Mouse (Mus musculus): Measurements from ENCODE around the gene Chd5.

Chd5 gene

DNA sequence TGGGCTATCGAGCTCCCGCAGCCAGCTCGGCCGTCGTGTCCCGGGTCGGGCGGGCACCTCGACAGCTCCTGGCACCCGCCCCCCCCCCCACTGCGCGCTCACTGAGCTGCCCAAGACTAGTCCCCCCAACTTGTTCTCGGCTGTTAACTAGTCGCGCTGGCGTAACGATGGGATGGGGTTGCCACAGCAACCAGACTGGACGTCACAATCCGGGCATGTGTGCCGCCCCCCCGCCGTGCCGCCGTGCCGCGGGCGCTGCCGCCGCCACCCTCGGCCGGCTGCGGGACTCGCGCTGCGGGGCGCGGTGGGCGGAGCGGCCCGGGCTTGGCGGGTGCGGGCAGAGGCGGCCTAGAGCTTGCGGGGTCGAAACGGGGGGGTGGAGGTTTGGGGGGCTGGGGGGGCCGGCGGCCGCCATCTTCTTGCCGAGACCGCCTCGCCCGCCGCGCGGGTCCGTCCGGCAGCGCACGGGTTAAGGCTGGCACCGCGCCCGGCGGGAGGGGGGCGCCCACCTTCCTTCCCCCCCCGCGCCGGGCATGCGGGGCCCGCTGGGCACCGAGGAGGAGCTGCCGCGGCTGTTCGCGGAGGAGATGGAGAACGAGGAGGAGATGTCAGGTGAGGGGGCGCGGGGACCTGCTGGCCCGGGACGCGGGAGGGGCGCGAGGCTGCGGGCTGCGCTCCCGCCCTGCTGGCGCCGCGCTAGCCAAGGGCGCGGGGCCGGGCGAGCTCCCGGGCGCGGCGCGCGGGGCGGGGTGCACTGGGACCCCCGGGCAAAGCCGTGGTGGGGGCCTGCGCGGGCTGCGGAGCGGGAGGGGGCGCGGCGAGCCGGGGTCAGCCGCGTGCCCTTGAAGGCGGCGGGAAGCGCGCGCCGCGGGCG is at the start of gene Chd5:
Gene Chd5 (plus strand): TSS at position 233 of the 874 bp plus-strand sequence.
- peak; percentile 64 to 71 for DNase-seq

DNA sequence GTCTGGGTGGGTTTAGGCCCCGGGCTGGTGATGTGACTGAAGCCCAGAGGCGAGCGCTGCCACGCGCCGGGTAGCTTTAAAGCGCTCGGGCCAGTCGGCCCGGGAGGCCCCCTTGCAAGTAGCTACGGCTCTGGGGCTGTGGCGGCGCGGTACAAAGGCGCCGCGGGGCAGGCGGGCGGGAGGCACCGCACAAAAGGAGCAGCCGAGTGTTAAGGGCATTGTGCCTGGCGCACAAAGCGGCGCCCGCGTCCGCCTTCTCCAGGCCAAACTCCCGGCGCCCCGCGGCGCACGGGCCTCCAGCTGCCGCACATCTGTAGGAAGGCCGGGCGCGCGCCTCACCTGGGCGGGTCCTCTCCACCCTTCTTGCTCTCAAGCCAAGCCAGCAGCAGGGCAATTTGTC is 48.1 kb upstream of the Chd5 start:
- DNase-seq: peak in 1 of 2 experiments; percentile 17

DNA sequence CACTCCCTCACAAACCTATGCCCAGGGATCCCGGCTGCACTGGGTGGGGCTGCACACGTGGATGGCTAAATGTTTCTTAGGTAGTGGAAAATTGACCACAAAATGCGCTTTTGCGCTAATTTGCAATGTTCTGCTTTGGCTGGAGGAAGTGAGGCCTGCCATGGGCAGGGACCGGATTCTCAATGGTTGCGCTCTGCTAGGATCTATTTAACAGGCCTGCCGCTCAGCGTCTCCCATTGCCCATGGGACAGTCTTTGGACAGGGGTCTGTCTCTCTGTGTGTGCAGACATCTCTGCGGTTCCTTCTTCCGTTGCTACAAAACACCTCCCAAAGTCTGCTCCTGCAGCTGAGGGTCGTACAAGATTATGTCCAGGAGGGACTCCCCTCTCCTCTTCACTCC is 47.5 kb upstream of the Chd5 start:
- no peak for DNase-seq

DNA sequence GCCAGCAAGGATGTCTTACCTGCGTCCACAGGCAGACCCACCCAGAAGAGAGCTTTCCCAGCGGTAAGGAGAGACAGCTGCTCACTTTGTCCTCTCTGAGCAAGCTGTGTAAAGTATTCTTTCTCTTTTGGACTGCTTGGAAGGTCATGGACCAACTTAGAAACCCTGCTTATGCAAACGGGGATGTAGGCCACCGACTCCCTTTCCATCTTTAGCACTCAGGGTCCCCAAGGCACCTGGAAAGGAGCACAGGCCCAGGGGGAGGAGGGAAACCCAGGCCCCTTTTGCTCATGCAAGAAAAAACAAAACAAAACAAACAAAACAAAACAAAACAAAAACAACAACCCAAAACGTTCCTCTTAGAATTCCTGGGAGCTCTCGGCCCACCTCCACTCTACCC is 46.9 kb upstream of the Chd5 start, which contains the start of gene Hes3:
Gene Hes3 (minus strand): TSS at position 101 of the 400 bp plus-strand sequence.
- no peak for DNase-seq

DNA sequence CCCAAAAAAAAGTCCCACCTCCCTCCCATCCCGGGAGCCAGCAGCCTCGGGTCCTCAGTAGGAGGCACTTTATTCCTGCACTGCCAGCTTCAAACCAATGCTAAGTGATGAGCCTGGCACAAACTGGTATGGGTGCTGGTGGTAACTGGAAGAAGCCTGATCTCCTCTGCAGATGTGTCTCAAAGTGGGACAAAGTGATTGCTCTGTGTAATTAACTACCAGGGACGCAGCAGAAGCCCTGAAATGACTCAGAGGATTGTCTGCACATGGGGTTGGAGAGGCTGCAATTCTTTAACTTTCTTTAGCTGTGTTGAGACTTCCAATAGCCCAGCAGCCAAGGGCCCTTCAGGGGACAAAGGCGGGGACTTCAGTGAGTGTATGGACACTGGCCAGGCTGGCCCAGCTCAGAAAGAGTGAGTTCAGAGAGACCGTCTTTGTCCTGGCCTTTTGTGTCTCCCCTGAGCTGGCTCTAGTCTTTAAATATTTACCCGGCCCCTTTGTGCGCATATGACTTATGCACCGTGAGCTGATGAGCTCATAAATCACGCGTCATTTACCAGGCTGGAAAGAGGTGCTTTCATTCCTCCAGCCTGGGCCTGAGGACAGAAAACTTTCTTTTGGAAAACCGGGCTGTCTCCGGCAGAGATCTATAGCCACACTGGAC is 46.2 kb upstream of the Chd5 start:
- no peak for DNase-seq

DNA sequence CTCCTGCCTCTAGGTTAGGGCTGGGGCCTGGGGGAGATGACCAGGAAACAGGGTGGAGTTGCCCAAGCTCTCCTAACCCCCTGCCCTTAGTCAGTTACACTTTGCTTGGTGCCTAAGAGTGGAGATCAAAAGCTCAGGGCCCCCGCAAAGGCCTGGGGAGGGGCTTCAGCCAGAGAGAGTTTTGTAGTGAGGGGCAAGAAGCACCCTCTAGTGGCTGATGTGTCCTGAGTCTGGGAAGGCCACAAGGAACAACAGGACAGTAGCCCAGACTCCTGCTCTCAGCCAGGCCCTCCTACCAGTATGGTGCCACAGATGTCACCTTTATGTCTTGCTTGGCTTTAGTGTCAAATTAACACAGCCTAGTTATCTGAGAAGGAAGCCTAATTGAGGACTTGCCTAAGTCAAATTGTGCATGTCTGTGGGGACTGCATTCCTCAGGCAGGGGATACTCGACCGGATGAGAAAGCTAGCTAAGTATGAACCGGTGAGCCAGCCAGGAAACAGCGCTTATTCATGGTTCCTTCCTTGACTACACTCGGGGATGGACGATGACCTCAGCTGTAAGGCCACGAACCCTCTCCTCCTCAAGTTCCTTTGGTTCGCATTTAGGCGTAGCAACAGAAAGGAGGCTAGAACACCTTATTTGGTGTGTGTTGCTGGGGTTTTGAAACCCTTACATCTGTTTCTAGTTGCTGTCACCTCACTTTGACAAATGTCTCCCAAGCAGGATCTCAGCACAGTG is 44.1 kb upstream of the Chd5 start:
- no peak for DNase-seq

DNA sequence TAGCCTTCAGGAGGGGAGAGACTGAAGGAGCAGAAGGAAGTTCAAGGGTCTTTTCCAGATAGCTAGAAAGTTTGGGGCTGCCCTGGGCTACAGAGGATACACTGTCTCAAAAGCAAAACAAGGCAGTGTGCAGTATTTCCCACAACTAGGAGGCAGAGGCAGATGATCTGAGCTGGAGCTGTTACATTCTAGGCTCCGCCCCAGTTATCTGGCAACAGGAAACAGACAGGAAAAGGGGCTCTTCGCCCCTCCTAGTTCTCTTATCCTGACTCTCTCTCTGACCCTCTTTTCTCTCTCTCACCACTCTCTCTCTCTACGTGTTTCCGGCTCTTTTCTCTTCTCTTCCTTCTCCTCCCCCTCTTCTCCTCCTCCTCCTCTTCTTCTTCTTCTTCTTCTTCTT is 42.5 kb upstream of the Chd5 start:
- DNase-seq: no peak

DNA sequence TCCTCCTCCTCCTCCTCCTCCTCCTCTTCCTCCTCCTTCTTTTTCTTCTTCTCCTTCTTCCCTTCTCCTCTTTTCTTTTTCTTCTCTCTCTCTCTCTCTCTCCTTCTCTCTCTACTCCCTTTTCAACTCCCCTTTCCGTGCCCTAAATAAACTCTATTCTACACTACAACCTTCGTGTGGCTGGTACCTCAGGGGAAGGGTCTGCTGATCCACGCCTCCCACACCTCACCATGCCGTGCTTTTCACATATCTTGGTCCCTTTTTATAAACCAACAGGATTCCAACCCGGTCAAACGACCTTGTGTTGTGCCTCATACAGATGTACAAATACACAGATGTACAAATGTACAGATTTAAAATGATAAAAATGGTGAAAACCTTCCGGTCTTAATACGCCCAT is 42.1 kb upstream of the Chd5 start:
- no peak for DNase-seq

DNA sequence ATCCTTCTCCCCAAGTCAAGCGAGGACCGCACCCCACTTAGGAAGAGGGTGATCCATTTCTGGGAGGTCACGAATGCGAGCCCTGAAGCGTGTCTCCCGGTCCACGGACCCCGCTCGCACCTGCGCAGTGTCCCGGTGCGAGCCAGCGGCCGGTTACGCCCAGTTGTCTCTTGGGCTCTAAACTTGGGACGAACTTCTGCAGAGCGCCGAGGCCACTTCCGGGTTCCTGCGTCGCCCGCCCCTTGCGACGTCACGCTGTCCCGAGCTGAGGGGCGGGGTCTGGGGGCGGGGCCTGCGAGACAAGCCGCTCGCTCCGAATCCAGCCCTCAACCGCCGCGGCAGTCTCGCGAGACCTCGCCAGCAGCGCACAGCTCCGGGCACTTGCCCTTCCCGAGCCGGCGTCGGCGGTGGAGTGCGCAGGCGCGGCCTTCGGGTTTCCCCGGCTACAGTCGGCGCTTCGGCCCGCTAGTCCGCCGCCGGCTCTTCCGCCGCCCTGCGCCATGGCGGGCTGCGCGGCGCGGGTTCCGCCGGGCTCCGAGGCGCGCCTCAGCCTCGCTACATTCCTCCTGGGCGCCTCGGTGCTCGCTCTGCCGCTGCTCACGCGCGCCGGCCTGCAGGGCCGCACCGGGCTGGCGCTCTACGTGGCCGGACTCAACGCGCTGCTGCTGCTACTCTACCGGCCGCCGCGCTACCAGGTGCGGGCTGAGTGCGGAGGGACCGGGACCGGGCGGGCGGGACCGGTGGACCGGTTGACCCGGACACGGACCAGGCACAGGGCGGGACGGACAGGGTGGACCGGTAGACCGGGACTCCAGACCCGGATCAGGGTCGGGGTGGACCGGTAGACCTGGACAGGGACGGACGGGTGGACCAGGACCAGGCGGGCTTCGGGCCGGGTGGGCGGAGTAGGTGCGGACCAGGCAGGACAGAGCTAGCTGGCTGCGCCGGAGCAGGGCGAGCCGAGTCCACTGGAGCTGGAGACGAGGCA is 41.3 kb upstream of the Chd5 start, which contains the start of gene Icmt:
Gene Icmt (plus strand): TSS at position 354 of the 988 bp plus-strand sequence.
- peak; percentile 99 to 100 for DNase-seq

DNA sequence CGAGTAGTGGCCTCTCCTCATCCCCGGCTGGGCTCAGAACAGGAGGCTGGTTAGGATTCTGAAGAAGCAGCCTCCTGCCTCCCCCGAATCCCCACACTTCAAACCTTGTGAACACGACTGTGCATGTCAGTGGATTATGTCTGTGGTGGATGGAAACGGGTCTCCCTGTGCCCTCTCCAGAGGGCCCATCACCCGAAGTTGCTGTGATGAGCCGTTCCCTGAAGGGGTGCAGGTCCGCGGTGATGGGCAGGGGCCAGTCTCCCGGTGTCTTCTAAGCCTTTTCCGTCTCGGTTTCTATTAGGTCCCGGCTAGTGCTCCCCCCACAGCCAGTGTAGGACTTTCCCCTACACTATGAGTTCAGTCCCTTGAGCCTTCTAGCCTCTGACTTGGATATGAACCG is 39.6 kb upstream of the Chd5 start:
- no peak for DNase-seq

DNA sequence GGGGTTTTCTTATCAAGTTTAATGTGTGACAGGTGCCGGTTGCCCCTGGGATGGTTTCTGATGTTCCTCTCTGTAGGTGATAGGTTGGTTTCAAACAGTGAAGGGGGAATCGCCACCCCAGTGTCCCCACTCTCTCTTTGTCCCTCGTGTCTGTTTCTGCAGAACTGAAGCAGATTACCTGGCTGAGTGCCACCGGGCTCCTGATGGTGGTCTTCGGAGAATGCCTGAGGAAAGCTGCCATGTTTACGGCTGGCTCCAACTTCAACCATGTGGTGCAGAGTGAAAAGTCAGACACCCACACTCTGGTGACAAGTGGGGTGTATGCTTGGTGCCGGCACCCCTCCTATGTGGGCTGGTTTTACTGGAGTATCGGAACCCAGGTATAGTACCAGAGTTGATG is 38.1 kb upstream of the Chd5 start:
- peak in 1 of 2 experiments; percentile 21 for DNase-seq

DNA sequence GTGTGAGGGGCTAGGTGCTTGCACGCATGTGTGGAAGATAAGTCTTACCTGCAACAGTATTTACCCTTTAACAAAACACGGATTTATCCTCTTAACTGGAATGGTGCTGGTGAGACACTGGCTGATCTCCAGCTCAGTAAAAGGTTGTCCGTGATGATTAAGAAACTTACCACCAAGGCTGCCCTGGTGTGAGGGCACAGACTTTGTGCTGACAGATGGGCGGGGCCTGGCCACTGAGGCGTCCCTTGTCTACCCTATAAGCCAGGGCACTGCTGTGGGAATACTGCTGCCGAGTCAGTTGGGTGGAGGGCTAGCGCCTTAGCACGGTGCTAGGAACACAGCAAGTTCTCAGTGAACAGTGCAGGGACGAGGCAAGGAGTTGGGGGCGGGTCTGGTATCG is 36.4 kb upstream of the Chd5 start:
- no peak for DNase-seq

DNA sequence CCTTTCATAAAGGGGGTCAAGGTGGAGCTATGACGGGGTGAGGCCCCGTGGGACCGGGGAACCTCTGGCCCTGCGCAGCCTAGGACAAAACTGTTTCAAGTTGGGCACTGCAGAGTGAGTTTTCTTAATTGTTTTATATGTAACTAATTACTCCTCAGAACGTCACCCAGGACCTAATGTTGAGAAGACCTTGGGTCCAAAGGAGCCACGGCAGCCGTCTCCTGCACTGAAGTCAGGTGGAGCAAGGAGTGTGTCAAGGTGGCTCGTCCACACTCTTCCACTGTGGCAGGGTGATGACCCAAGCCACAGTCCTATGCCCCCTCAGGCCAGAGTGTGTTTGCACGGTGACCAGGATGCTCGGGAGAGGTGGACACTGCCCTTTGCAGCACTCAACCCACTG is 35.3 kb upstream of the Chd5 start:
- DNase-seq: no peak

DNA sequence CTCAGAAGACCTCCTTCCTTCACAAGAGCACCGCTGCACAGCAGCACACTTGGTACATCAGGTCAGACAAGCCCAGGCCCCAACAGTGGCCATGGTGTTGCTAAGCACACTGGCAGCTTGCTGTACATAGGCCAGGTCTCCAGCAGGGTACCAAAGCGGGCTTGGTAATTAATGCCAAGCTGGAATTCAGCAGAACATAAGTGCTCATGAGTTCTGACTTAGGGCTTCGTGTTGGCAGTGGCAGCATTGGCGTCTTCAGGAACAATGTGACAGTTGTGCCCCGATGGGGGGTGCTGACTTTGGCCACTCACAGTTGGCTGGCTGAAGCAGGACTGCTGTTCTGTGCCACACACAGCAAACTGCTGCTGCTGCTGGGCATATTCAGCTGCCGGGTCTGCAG is 33.8 kb upstream of the Chd5 start:
- no peak for DNase-seq

DNA sequence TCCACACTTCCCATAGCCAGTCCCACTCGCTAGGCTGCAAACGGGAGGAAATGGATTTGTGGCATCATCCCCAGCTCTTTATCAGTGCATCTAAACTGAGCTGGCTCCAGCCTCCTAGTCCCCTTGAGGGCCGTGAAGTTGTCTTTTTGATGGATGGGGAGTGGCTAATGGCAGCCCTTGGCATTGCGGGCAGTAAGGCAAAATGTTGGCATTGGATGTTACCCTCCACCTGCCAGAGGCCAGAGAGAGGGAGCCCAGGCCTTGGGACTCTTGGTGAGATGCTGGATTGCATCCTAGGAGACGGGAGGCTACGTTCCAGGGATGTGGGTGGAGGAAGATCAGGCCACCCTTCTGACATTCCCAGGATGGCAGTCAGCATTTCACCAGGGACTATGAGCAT is 32.5 kb upstream of the Chd5 start:
- no peak for DNase-seq

DNA sequence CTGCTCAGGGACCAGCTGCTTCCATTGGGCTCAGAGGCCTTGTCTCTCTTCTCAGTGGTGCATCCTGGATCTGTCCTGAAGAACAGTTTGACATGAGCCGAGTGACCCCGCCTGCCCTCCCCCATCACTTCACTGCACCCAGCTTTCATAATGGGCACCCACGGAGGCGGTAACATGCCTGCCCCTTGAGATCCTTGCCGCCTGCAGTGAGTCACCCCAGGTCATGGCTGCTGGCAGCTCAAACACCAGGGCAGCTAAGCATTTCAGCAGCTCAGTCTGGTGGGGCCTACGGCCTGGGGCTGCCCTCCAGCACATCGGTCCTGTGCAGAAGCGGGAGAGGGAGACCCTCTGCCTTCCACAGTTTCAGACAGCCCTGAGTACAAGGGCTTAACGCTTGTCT is 30.9 kb upstream of the Chd5 start:
- DNase-seq: no peak

DNA sequence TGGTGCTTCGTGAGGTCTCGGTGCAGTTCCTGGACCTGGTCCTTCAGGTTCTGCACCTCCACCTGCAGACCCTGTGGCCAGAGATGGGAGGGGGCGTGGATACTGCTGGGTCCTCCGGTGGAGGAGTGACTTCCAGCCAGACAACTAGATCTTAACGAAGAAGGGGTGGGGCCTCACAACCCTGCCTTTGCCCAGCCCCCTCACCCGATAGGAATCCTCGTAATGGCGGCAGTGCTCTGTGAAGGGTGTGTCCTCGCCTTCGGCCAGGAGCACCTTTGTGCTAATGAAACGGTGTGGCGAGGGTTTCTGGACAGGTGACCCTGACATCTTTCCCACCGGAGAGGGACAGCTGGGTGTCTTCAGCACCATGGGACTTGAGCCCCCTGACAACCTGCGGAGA is 26.3 kb upstream of the Chd5 start:
- no peak for DNase-seq

DNA sequence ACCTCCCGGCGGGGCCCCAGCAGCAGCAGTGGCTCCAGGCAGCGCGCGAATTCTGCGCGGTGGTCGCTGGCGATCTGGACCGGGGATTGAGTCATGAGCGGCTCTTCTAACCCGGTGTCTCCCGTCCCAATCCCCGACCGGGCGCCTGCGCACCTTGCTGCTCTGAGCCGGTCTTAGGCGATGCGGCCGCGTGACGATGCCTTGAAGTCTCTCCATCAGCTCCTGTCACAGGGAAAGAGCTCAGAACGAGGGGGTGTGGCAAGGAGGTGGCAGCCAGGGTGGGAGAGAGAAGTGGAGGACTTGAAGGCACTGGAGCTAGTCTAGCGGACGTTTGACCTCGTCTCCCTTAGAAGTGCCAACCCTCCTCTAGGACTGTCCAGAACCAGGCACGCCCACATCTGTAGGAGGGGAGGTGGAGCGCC is 25.2 kb upstream of the Chd5 start:
- DNase-seq: no peak

DNA sequence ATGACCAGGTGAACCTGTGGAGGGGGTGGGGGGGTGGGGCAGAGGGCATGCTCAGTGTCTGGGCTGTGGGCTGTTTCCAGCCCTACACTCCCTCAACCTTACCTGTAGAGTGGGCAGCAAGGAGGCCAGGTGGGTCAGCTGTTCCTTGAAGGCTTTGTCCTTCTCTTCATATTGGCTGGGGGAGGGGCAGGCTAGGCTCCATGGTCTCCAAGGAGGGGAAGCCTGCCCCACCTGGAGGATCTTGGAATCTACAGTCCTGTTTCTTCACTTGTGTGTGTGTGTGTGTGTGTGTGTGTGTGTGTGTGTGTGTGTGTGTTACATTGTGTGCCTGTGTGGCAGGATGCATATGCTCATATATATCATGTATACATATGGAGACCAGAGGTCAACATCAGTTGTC is 24.5 kb upstream of the Chd5 start:
- DNase-seq: no peak

DNA sequence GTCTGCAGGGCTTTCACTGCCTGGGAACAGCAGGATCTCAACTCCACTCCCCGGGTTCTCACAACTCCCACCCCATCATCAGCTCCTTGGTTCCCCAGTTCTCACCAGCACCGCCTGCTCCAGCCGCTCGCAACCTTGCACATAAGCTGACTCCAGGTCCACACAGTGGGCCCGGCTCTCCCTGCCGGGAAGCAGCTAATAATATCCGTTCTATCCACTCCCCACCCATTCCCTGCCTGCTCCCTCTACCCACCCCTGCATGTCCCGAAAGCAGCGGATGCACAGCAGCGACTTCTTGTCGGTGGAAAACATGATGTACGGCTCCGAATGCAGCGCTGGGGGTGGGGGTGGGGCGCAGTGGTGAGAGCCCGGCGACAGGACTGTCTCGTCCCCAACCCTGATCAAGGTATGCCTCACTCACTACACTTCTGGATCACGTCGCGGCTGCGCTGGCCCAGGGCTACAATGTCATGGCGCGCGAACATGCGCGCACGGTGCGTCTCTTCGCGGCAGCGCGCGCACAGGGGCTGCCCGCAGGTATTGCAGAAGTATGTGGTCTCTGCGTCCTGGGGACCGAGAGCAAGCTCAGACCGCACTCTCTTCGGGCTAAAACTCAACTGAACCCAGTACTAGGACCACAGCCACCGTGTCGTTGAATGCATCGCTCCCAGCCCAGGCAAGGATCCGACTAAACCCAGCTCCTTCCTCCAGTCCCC is 22.8 kb upstream of the Chd5 start:
- DNase-seq: no peak

DNA sequence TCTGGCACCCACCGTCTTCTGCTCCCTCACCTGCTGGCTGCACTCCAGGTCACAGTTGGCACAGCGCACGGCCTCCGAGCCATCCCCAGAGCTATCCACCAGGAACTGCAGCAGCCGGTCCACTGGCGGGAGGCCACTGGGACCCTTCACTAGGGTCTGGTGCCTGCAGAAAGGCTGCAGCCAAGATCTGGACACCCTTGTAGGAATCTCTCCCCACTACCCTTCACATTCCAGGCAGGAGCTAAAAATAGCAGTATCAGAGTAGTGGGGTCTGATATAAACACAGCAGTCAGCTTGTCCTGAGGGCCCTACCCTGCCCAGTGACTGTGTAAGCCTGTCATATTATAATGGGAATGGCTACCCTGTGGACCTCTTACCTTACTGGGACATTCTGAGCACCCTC is 20.8 kb upstream of the Chd5 start:
- no peak for DNase-seq
